Mouse (Mus musculus): ENCODE results near the gene Smad3. TPM values are rescaled to one million over a fixed set of nuclear protein-coding genes. Genes with fewer than 3 reads are reported as not detected.

Gene Smad3
- total and polyA plus RNA-seq, 2 experiments from 2014 or later = 7.5 to 34.0 TPM

- no peak for TF ChIP-seq CTCF (IDR thresholded peaks at IDR 0.05; ENCODE audit: low read depth)
- 78% methylated on average over 9 of the region's 9 CpGs for WGBS
- H3K27me3 ChIP-seq (ENCODE audit: insufficient read depth, low read length) = no peaks in the 10 kb centered on the region
Observed at GRCm38 (mm10) chr9:63737426-63737931, 20.3 kb downstream of the Smad3 start.

GRCm38 (mm10) chr9:63734261-63734660 is 23.5 kb downstream of the Smad3 start:
- 80% methylated on average over 8 of the region's 8 CpGs for WGBS
- no peak for DNase-seq (ENCODE audit: low spot score)
- no peak overlapping the region for H3K9ac ChIP-seq (replicated peaks; ENCODE audit: low read length)
- no peaks in the 10 kb centered on the region for H3K27me3 ChIP-seq (ENCODE audit: insufficient read depth, low read length)
- ATAC-seq = no peak
- 0 out of 2 replicates have a peak, but pooled peaks cover 7% of the 10 kb centered on the region for H3K4me1 ChIP-seq (ENCODE audit: insufficient read depth, low read length)
- no peak overlapping the region for H3K27ac ChIP-seq
- no peak overlapping the region for H3K4me2 ChIP-seq (ENCODE audit: low read depth, low read length)
- H3K9me3 ChIP-seq (ENCODE audit: low read length) = no peaks in the 10 kb centered on the region
- TF ChIP-seq CTCF (IDR thresholded peaks at IDR 0.05; ENCODE audit: low read depth) = no peak
- no peak overlapping the region for H3K4me3 ChIP-seq (ENCODE audit: low read length)
- no peaks in the 10 kb centered on the region for H3K36me3 ChIP-seq (ENCODE audit: insufficient read depth, low read length)

More at GRCm38 (mm10) chr9:63737426-63737931, 20.3 kb downstream of the Smad3 start:
- Histone ChIP-seq H3K9ac (replicated peaks; ENCODE audit: low read length) (no peak overlapping the region), H3K9me3 (ENCODE audit: low read length) (no peaks in the 10 kb centered on the region), H3K4me2 (ENCODE audit: low read depth, low read length) (no peak overlapping the region), H3K4me1 (ENCODE audit: insufficient read depth, low read length) (0 out of 2 replicates have a peak, but pooled peaks cover 8% of the 10 kb centered on the region), H3K36me3 (ENCODE audit: insufficient read depth, low read length) (no peaks in the 10 kb centered on the region; the same call in 1 of the 2 replicates), H3K4me3 (ENCODE audit: low read length) (no peak overlapping the region), H3K27ac (no peak overlapping the region)
- DNase-seq (ENCODE audit: low spot score) (peak; percentile 13), ATAC-seq (no peak)

GRCm38 (mm10) chr9:63732700-63733099 is 25.1 kb downstream of the Smad3 start:
- no peaks in the 10 kb centered on the region for H3K4me1 ChIP-seq (ENCODE audit: insufficient read depth, low read length)
- ATAC-seq (no peak), DNase-seq (ENCODE audit: low spot score) (no peak)
- no peak for TF ChIP-seq CTCF (IDR thresholded peaks at IDR 0.05; ENCODE audit: low read depth)
- no peak overlapping the region for H3K4me2 ChIP-seq (ENCODE audit: low read depth, low read length)
- WGBS = 95% methylated on average over 7 of the region's 7 CpGs
- no peaks in the 10 kb centered on the region for H3K9me3 ChIP-seq (ENCODE audit: low read length)
- H3K27me3 ChIP-seq (ENCODE audit: insufficient read depth, low read length) = no peaks in the 10 kb centered on the region
- no peak overlapping the region for H3K9ac ChIP-seq (replicated peaks; ENCODE audit: low read length)
- no peaks in the 10 kb centered on the region for H3K36me3 ChIP-seq (ENCODE audit: insufficient read depth, low read length)
- no peak overlapping the region for H3K4me3 ChIP-seq (ENCODE audit: low read length)
- H3K27ac ChIP-seq = no peak overlapping the region

GRCm38 (mm10) chr9:63731114-63731828 is 26.5 kb downstream of the Smad3 start:
- DNase-seq (ENCODE audit: low spot score) = no peak
- Histone ChIP-seq H3K9ac (replicated peaks; ENCODE audit: low read length) (no peak overlapping the region), H3K9me3 (ENCODE audit: low read length) (no peaks in the 10 kb centered on the region), H3K4me3 (ENCODE audit: low read length) (no peak overlapping the region), H3K36me3 (ENCODE audit: insufficient read depth, low read length) (no peaks in the 10 kb centered on the region), H3K4me2 (ENCODE audit: low read depth, low read length) (no peak overlapping the region), H3K27me3 (ENCODE audit: insufficient read depth, low read length) (no peaks in the 10 kb centered on the region), H3K27ac (no peak overlapping the region), H3K4me1 (ENCODE audit: insufficient read depth, low read length) (no peaks in the 10 kb centered on the region)
- ATAC-seq = no peak
- 79% methylated on average over 9 of the region's 9 CpGs for WGBS
- TF ChIP-seq CTCF (IDR thresholded peaks at IDR 0.05; ENCODE audit: low read depth) = no peak

DNA sequence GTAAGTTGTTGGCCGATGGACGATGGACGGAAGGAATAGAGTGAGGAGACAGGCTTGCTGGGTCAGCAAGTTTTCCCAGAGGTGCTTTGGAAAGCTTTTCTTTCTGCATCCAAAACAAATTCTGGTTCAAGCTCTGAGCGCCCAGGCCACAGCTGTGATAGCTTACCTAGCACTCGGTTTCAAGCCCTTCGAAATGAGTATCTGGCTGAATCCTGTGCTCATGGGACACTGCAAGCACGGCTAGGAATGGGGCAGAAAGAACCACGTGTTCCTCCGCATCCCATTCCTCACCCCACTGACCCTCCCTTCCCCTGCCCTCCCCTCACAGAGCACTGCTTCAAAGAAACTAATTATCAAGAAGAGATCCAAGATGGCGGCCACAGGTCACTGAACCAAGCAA is 28.8 kb downstream of the Smad3 start:
- Histone ChIP-seq H3K4me2 (ENCODE audit: low read depth, low read length) (no peak overlapping the region), H3K9ac (replicated peaks; ENCODE audit: low read length) (no peak overlapping the region), H3K27ac (no peak overlapping the region), H3K27me3 (ENCODE audit: insufficient read depth, low read length) (no peaks in the 10 kb centered on the region), H3K9me3 (ENCODE audit: low read length) (no peaks in the 10 kb centered on the region), H3K4me1 (ENCODE audit: insufficient read depth, low read length) (no peaks in the 10 kb centered on the region), H3K36me3 (ENCODE audit: insufficient read depth, low read length) (no peaks in the 10 kb centered on the region), H3K4me3 (ENCODE audit: low read length) (no peak overlapping the region)
- ATAC-seq (no peak), DNase-seq (ENCODE audit: low spot score) (no peak)
- no peak for TF ChIP-seq CTCF (IDR thresholded peaks at IDR 0.05; ENCODE audit: low read depth)
- 78% methylated on average over 10 of the region's 10 CpGs for WGBS

DNA sequence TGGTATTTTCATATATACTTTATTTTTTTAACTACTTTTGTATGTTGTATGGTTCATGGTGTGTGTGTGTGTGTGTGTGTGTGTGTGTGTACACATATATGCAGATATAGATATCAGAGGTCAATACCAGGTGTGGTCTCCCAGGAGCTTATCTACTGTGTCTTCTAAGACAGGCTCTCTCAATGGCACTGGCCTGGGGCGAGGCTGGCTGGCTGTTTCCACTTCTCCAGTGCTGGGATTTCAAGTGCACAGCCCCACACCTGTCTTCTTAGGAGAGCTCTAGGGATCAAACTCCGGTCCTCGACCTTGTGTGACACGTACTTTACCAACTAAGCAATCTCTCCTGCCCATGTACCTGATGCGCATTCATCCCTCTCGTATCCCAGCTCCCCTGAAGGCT is 30.7 kb downstream of the Smad3 start:
- no peaks in the 10 kb centered on the region for H3K9me3 ChIP-seq (ENCODE audit: low read length)
- ATAC-seq = no peak
- TF ChIP-seq CTCF (IDR thresholded peaks at IDR 0.05; ENCODE audit: low read depth) = no peak

More for the DNA sequence above, 30.7 kb downstream of the Smad3 start:
- no peak for DNase-seq (ENCODE audit: low spot score)
- no peak overlapping the region for H3K9ac ChIP-seq (replicated peaks; ENCODE audit: low read length)
- H3K4me1 ChIP-seq (ENCODE audit: insufficient read depth, low read length) = no peaks in the 10 kb centered on the region
- H3K4me2 ChIP-seq (ENCODE audit: low read depth, low read length) = no peak overlapping the region
- H3K4me3 ChIP-seq (ENCODE audit: low read length) = no peak overlapping the region
- H3K36me3 ChIP-seq (ENCODE audit: insufficient read depth, low read length) = no peaks in the 10 kb centered on the region
- WGBS = 94% methylated on average over 6 of the region's 6 CpGs
- no peak overlapping the region for H3K27ac ChIP-seq
- H3K27me3 ChIP-seq (ENCODE audit: insufficient read depth, low read length) = no peaks in the 10 kb centered on the region
